9 mouse cellular contexts compared by ENCODE assay signal in genomic region chr8:126668657-126669025, GRCm38 (mm10).
DNase-seq lines count a peak whose midpoint lies in the region; ATAC-seq and TF ChIP-seq lines count a peak whose summit lies in the region.
"Had no signal": no experiment of that assay in that cellular context is flagged by ENCODE, and none has a peak within 500 bp of the region (broad histone marks: within the 10 kb centered on the region; RNA-seq: fewer than 3 reads in every experiment).

No protein-coding gene starts in this region.

- TF ChIP-seq CTCF in hindbrain, postnatal 0 days (IDR thresholded peaks at IDR 0.05; ENCODE audit: low read depth): no peak

- H3K36me3 ChIP-seq in hindbrain, embryonic 10.5 days: no peaks in the 10 kb centered on the region
- H3K36me3 ChIP-seq in hindbrain, embryonic 11.5 days (ENCODE audit: control insufficient read depth, insufficient read depth, low read length): no peaks in the 10 kb centered on the region
- no peaks in the 10 kb centered on the region for H3K36me3 ChIP-seq in hindbrain, postnatal 0 days (ENCODE audit: insufficient read depth, low read length)
- H3K36me3 ChIP-seq: midbrain, embryonic 12.5 days had no signal

- H3K4me1 ChIP-seq in hindbrain, embryonic 10.5 days (replicated peaks): peaks cover 57% of the 10 kb centered on the region
- H3K4me1 ChIP-seq in hindbrain, embryonic 11.5 days (replicated peaks; ENCODE audit: control insufficient read depth, insufficient read depth, low read length): peaks cover 12% of the 10 kb centered on the region
- H3K4me1 ChIP-seq in hindbrain, postnatal 0 days (ENCODE audit: insufficient read depth, low read length): peaks cover 38% of the 10 kb centered on the region

- ATAC-seq in hindbrain, embryonic 11.5 days (ENCODE audit: low FRiP score): no peak
- ATAC-seq in hindbrain, postnatal 0 days: no peak
- no peak for ATAC-seq in monocyte, adult 5-6 weeks (replicated peaks; ENCODE audit: insufficient number of reproducible peaks, low FRiP score, low TSS enrichment, poor library complexity, severe bottlenecking)

- DNase-seq in hindbrain, embryonic 10.5 days (ENCODE audit: low spot score): no peak
- no peak for DNase-seq in hindbrain, embryonic 11.5 days (ENCODE audit: low spot score)
- peak; percentile 41 for DNase-seq in urinary bladder, postnatal 14 days (ENCODE audit: low spot score)
- DNase-seq in urinary bladder, postnatal 25 days (ENCODE audit: low spot score): no peak
- DNase-seq in hindbrain, postnatal 0 days (ENCODE audit: low spot score): peak; percentile 55
- DNase-seq in testis, postnatal 10 days (ENCODE audit: low spot score): peak; percentile 61
- no peak for DNase-seq in layer of hippocampus, postnatal 10 days (ENCODE audit: low spot score in 2 of 2)

- no peak overlapping the region for H3K9ac ChIP-seq in hindbrain, embryonic 11.5 days (ENCODE audit: low read depth, low read length)
- no peak overlapping the region; the same call in 1 of the 2 replicates for H3K9ac ChIP-seq in hindbrain, postnatal 0 days (replicated peaks; ENCODE audit: low read length)
- H3K9ac ChIP-seq: midbrain, embryonic 12.5 days had no signal

- H3K4me2 ChIP-seq in hindbrain, embryonic 11.5 days (replicated peaks; ENCODE audit: low read depth, low read length): no peak overlapping the region
- no peak overlapping the region for H3K4me2 ChIP-seq in hindbrain, postnatal 0 days (ENCODE audit: low read depth, low read length)
- H3K4me2 ChIP-seq: midbrain, embryonic 12.5 days had no signal

- WGBS in hindbrain, embryonic 10.5 days: 76% methylated on average over 5 of the region's 5 CpGs
- WGBS in hindbrain, embryonic 11.5 days: 73% methylated on average over 5 of the region's 5 CpGs
- 40% methylated on average over 5 of the region's 5 CpGs for WGBS in hindbrain, postnatal 0 days

- peaks cover 4% of the 10 kb centered on the region; the same call in 1 of the 2 replicates for H3K27me3 ChIP-seq in hindbrain, embryonic 10.5 days (ENCODE audit: insufficient read depth, poor library complexity, severe bottlenecking)
- no peaks in the 10 kb centered on the region for H3K27me3 ChIP-seq in hindbrain, embryonic 11.5 days (ENCODE audit: control insufficient read depth, insufficient read depth, low read length)
- H3K27me3 ChIP-seq in hindbrain, postnatal 0 days (ENCODE audit: insufficient read depth, low read length): no peaks in the 10 kb centered on the region
- H3K27me3 ChIP-seq: midbrain, embryonic 12.5 days had no signal

- peak overlapping the region; percentile 75 for H3K27ac ChIP-seq in hindbrain, embryonic 10.5 days
- no peak overlapping the region for H3K27ac ChIP-seq in hindbrain, embryonic 11.5 days (ENCODE audit: low read depth, low read length)
- peak overlapping the region; percentile 97 for H3K27ac ChIP-seq in hindbrain, postnatal 0 days

- H3K9me3 ChIP-seq in hindbrain, embryonic 10.5 days: no peaks in the 10 kb centered on the region
- H3K9me3 ChIP-seq in hindbrain, embryonic 11.5 days (ENCODE audit: control insufficient read depth, low read length): no peaks in the 10 kb centered on the region
- H3K9me3 ChIP-seq in hindbrain, postnatal 0 days (ENCODE audit: low read length): no peaks in the 10 kb centered on the region
- H3K9me3 ChIP-seq: midbrain, embryonic 12.5 days had no signal

- no peak overlapping the region for H3K4me3 ChIP-seq in hindbrain, embryonic 10.5 days
- H3K4me3 ChIP-seq in hindbrain, embryonic 11.5 days (ENCODE audit: low read depth, low read length): no peak overlapping the region
- H3K4me3 ChIP-seq in hindbrain, postnatal 0 days (ENCODE audit: low read length): no peak overlapping the region
- H3K4me3 ChIP-seq: midbrain, embryonic 12.5 days had no signal

Comparison
In these comparisons a context has a peak if more than half of its experiments do, and no peak if none do; other contexts are left out.
1. DNase-seq: peak in urinary bladder, postnatal 14 days (single experiment), hindbrain, postnatal 0 days (single experiment) and testis, postnatal 10 days (single experiment); none in hindbrain, embryonic 10.5 days (single experiment), hindbrain, embryonic 11.5 days (single experiment), urinary bladder, postnatal 25 days (single experiment) and layer of hippocampus, postnatal 10 days (0 of 2).